Mouse (Mus musculus): ENCODE data around the gene Rbm20.

DNA sequence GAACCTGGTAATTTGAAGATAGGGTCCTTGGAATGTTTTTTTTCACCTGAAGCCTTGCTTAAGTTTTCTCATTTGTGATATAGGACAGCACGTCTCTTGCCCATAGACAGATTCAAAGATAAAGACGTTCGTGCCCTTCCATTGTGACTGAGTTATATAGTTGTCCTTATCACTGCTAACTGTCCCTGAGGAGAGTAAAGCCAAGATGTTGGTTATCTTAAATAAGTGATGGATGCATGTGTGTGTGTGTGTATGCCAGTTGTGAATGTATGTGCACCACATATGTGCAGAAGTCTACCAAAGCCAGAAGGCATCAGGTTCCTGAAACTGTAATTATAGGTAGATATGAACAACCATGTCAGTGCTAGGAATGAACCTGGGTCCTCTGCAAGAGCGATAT lies 102.7 kb downstream of the Rbm20 start:
- TF ChIP-seq POLR2A (IDR thresholded peaks at IDR 0.05; ENCODE audit: borderline replicate concordance, extremely low read depth, low read depth, low read length) (no peak), CTCF (IDR thresholded peaks at IDR 0.05; ENCODE audit: insufficient read depth, low read length) (no peak)

Measured in lung, adult 2 months (tissue).